Mouse (Mus musculus) liver, embryonic 14.5 days (tissue): ENCODE results near the gene Rinl.

Experiments
- CTCF ChIP-seq: IDR thresholded peaks from 2 replicates; pipeline ENCODE4 v1.5.1; 2016; ENCODE audit warnings: antibody characterized with exemption, low read depth, control low read depth
- EP300 ChIP-seq: IDR thresholded peaks from 2 replicates; pipeline ENCODE4 v1.6.1; 2016; ENCODE audit warnings: antibody characterized with exemption, low read depth

- TF ChIP-seq CTCF (no peak), EP300 (no peak)
Measured at GRCm38 (mm10) chr7:28774164-28774563, 14.6 kb upstream of the Rinl start.
